Mouse (Mus musculus) limb, embryonic 14.5 days (tissue): ENCODE results near the gene Esp1. TPM values are rescaled to one million over a fixed set of nuclear protein-coding genes. Genes with fewer than 3 reads are reported as not detected.
"Not testable (repeated sequence)": the region's sequence is repeated elsewhere in the genome, so short reads cannot be mapped to it uniquely, and the experiment has no call there.

Experiments used
- ATAC-seq: fragments of 200-750 bp; cut with Nextera tagmentation; 2 replicates; pipeline ENCODE4 v1.8.0; 2017; ENCODE audit warnings: low read depth, moderate number of reproducible peaks, moderate TSS enrichment; ENCODE audit not compliant: low FRiP score
- DNase-seq: peaks from one replicate; pipeline ENCODE4 v3.0.0-alpha.2; 2015; ENCODE audit warnings: low spot score
- H3K27ac ChIP-seq: fragments of 300-500 bp; sonication (generic); replicated peaks from 2 replicates; pipeline ENCODE4 v1.5.1; 2014; ENCODE audit warnings: low read depth, mild to moderate bottlenecking, low read length, moderate library complexity, mixed read lengths
- H3K27me3 ChIP-seq: fragments of 300-500 bp; sonication (generic); 2 replicates; pipeline ENCODE4 v1.6.1; 2014; ENCODE audit warnings: low read length, mixed read lengths; ENCODE audit not compliant: control insufficient read depth, insufficient read depth
- H3K36me3 ChIP-seq: fragments of 300-500 bp; sonication (generic); 2 replicates; pipeline ENCODE4 v1.6.1; 2014; ENCODE audit warnings: mild to moderate bottlenecking, low read length, moderate library complexity, mixed read lengths; ENCODE audit not compliant: control insufficient read depth, insufficient read depth
- H3K4me1 ChIP-seq: fragments of 300-500 bp; sonication (generic); 2 replicates; pipeline ENCODE4 v1.6.1; 2014; ENCODE audit warnings: antibody characterized with exemption, low read length, mixed read lengths; ENCODE audit not compliant: control insufficient read depth, insufficient read depth
- H3K4me2 ChIP-seq: fragments of 300-500 bp; sonication (generic); replicated peaks from 2 replicates; pipeline ENCODE4 v1.6.1; 2014; ENCODE audit warnings: low read depth, mild to moderate bottlenecking, low read length, moderate library complexity; ENCODE audit not compliant: severe bottlenecking
- H3K4me3 ChIP-seq: fragments of 300-500 bp; sonication (generic); replicated peaks from 2 replicates; pipeline ENCODE4 v1.5.1; 2014; ENCODE audit warnings: low read length
- H3K9ac ChIP-seq: fragments of 300-500 bp; sonication (generic); 2 replicates; pipeline ENCODE4 v1.6.1; 2014; ENCODE audit warnings: mild to moderate bottlenecking, low read depth, low read length, moderate library complexity; ENCODE audit not compliant: severe bottlenecking
- H3K9me3 ChIP-seq: fragments of 300-500 bp; sonication (generic); 2 replicates; pipeline ENCODE4 v1.6.1; 2016; ENCODE audit warnings: low read length; ENCODE audit not compliant: control insufficient read depth
- POLR2A ChIP-seq: fragments of 200-500 bp; IDR thresholded peaks from 2 replicates; pipeline ENCODE4 v1.8.0; 2012; ENCODE audit warnings: inconsistent platforms, mild to moderate bottlenecking, moderate library complexity, borderline replicate concordance; ENCODE audit not compliant: insufficient read depth, insufficient read length; ENCODE audit errors: extremely low read depth
- WGBS: fragments of 180-500 bp; shearing (Covaris S2); extraction: QIAGEN DNeasy Blood & Tissue Kit; methylation state at CpG from one replicate; pipeline ENCODE4 v1.1.7; 2014; 5-methylcytosine and 5-hydroxymethylcytosine counted together
- polyA plus RNA-seq, 2 experiments: library from polyadenylated mRNA; depleted of rRNA in 1 of 2; stranded (reverse) in 1 of 2; unstranded in 1 of 2; fragments of >200 nt; fragmentation: Nextera tagmentation in 1 of 2; extraction: Ambion mirVana in 1 of 2; gene quantifications; 2 replicates each; pipeline versions ENCODE4 v1.2.1 to v1.2.3; 2012 to 2014

Esp1 gene
- not detected in 2 replicates for polyA plus RNA-seq (2012; rRNA removed)
- not detected in 2 replicates for polyA plus RNA-seq (2014; fragmentation: Nextera tagmentation; extraction: Ambion mirVana)

DNA sequence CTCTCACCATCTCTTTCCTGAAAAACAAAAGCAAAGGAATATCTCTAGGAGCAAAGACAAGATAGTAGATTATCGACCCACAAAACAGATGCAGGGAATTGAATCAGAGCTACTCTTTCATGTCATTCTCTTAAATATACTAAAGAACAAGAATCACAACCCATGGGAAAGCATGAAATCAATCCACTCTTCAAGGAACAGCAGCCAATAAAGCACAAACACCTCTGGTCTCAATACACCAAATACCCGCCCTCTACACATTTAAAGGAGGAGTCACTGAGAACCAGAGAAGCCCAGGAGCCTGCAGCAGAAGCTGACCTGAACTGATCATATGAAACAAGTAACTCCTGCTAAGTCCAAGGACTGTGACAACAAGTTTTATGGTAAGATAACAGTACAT, at the start of gene Esp1:
Gene Esp1, plus strand, starts transcription at position 301 of the 400 bp plus-strand sequence.
- H3K27ac ChIP-seq: no peak within 1 kb of the TSS
- 88% methylated on average over 2 of the region's 2 CpGs for WGBS
- H3K9ac ChIP-seq: no peak within 1 kb of the TSS
- H3K4me2 ChIP-seq: no peak within 1 kb of the TSS
- no peaks in the 10 kb centered on the region for H3K27me3 ChIP-seq
- DNase-seq: no peak
- no peak within 1 kb of the TSS for H3K4me3 ChIP-seq
- H3K4me1 ChIP-seq: 0 out of 2 replicates have a peak, but pooled peaks cover 2% of the 10 kb centered on the region
- no peaks in the 10 kb centered on the region for H3K9me3 ChIP-seq
- no peak for TF ChIP-seq POLR2A
- no peak for ATAC-seq
- no peaks in the 10 kb centered on the region for H3K36me3 ChIP-seq

GRCm38 (mm10) chr17:40716273-40716672, 10.6 kb upstream of the Esp1 start:
- Histone ChIP-seq H3K27ac (no peak overlapping the region), H3K9ac (no peak overlapping the region), H3K36me3 (no peaks in the 10 kb centered on the region), H3K9me3 (no peaks in the 10 kb centered on the region), H3K4me1 (no peaks in the 10 kb centered on the region), H3K4me2 (no peak overlapping the region), H3K4me3 (no peak overlapping the region), H3K27me3 (no peaks in the 10 kb centered on the region)
- TF ChIP-seq POLR2A: no peak
- DNase-seq: no peak
- no peak for ATAC-seq

- H3K9ac ChIP-seq, H3K9me3 ChIP-seq, DNase-seq, H3K4me1 ChIP-seq, H3K27me3 ChIP-seq, H3K4me2 ChIP-seq, H3K4me3 ChIP-seq, ATAC-seq, H3K36me3 ChIP-seq, H3K27ac ChIP-seq: not testable (repeated sequence)
Measured at GRCm38 (mm10) chr17:40717055-40717454, 9.9 kb upstream of the Esp1 start.

- 12% methylated on average over 2 of the region's 2 CpGs for WGBS
- Histone ChIP-seq H3K4me2 (no peak overlapping the region), H3K9ac (no peak overlapping the region), H3K27me3 (no peaks in the 10 kb centered on the region), H3K36me3 (no peaks in the 10 kb centered on the region), H3K4me3 (no peak overlapping the region), H3K4me1 (0 out of 2 replicates have a peak, but pooled peaks cover 4% of the 10 kb centered on the region), H3K27ac (no peak overlapping the region), H3K9me3 (no peaks in the 10 kb centered on the region)
- ATAC-seq: peak; percentile 86
- DNase-seq: peak; percentile 68
- no peak for TF ChIP-seq POLR2A
Measured at GRCm38 (mm10) chr17:40731296-40731695, 4.4 kb downstream of the Esp1 start.

DNA sequence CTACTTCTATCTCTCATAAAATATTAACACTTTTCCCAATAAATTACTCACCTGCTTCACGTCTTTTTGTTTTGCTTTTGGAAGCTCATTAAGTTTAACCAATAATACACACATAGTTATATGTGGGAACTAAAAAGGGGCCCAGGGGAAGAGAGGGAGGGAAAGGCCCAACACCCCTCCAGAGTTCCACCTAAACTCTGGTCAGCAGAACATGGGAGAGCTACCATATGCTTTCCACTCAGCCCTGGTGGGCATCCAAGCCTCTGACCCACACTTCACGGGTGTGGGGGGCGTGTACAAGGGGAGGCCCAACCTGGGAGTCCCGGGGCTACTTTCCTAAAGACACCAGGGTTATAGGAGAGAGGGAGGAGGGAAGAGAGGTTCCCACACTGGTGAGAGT, 4.8 kb downstream of the Esp1 start:
- H3K9me3 ChIP-seq: no peaks in the 10 kb centered on the region
- WGBS: 28% methylated on average over 4 of the region's 4 CpGs

GRCm38 (mm10) chr17:40763662-40764061, 36.7 kb downstream of the Esp1 start:
- Histone ChIP-seq H3K4me2 (no peak overlapping the region), H3K9ac (no peak overlapping the region), H3K36me3 (no peaks in the 10 kb centered on the region), H3K4me1 (no peaks in the 10 kb centered on the region), H3K4me3 (no peak overlapping the region), H3K27ac (no peak overlapping the region), H3K27me3 (no peaks in the 10 kb centered on the region), H3K9me3 (no peaks in the 10 kb centered on the region)
- ATAC-seq (no peak), DNase-seq (no peak)
- no peak for TF ChIP-seq POLR2A
- 77% methylated on average over 4 of the region's 4 CpGs for WGBS

More for the DNA sequence above, 4.8 kb downstream of the Esp1 start:
- H3K4me2 ChIP-seq: no peak overlapping the region
- DNase-seq: no peak
- no peak for TF ChIP-seq POLR2A
- no peaks in the 10 kb centered on the region for H3K36me3 ChIP-seq
- H3K27me3 ChIP-seq: no peaks in the 10 kb centered on the region
- H3K4me1 ChIP-seq: 0 out of 2 replicates have a peak, but pooled peaks cover 4% of the 10 kb centered on the region
- H3K4me3 ChIP-seq: no peak overlapping the region
- H3K9ac ChIP-seq: no peak overlapping the region
- H3K27ac ChIP-seq: no peak overlapping the region
- peak; percentile 57 for ATAC-seq
